Mouse (Mus musculus) layer of hippocampus, adult 18-20 months (tissue): ENCODE results near the gene Tecpr1. TPM values are rescaled to one million over a fixed set of nuclear protein-coding genes. Genes with fewer than 3 reads are reported as not detected.

Experiments
- DNase-seq, 2 experiments: peaks; one replicate each; pipeline ENCODE4 v3.0.0; 2022; ENCODE audit warnings: low spot score in 2 of 2
- total RNA-seq, 2 experiments: library from RNA; stranded (reverse); gene quantifications; 2 replicates each; pipeline ENCODE4 v1.2.3; 2021

Gene Tecpr1
- total RNA-seq, 2 experiments from 2014 or later: 97.3 to 113 TPM

GRCm38 (mm10) chr5:144215992-144216391 lies 7.4 kb downstream of the Tecpr1 start:
- no peak for DNase-seq

GRCm38 (mm10) chr5:144214453-144214852 lies 9.0 kb downstream of the Tecpr1 start:
- DNase-seq: peak in 1 of 2 experiments; percentile 35

GRCm38 (mm10) chr5:144207478-144207877 lies 15.9 kb downstream of the Tecpr1 start:
- DNase-seq: peak in 1 of 2 experiments; percentile 71

GRCm38 (mm10) chr5:144206069-144206468 lies 17.3 kb downstream of the Tecpr1 start:
- no peak for DNase-seq

GRCm38 (mm10) chr5:144204911-144205310 lies 18.5 kb downstream of the Tecpr1 start:
- no peak for DNase-seq

GRCm38 (mm10) chr5:144204303-144204702 lies 19.1 kb downstream of the Tecpr1 start:
- DNase-seq: no peak

- DNase-seq: no peak
Observed at GRCm38 (mm10) chr5:144203398-144203959, 19.9 kb downstream of the Tecpr1 start.

- no peak for DNase-seq
Observed at GRCm38 (mm10) chr5:144202430-144202829, 21.0 kb downstream of the Tecpr1 start.

GRCm38 (mm10) chr5:144200616-144201015 lies 22.8 kb downstream of the Tecpr1 start:
- DNase-seq: no peak

- no peak for DNase-seq
Observed at GRCm38 (mm10) chr5:144195567-144195966, 27.8 kb downstream of the Tecpr1 start.

GRCm38 (mm10) chr5:144194416-144194815 lies 29.0 kb downstream of the Tecpr1 start:
- no peak for DNase-seq

- no peak for DNase-seq
Observed at GRCm38 (mm10) chr5:144192673-144193072, 30.7 kb downstream of the Tecpr1 start.

GRCm38 (mm10) chr5:144191026-144191425 lies 32.4 kb downstream of the Tecpr1 start:
- no peak for DNase-seq

- no peak for DNase-seq
Observed at GRCm38 (mm10) chr5:144189950-144190583, 33.3 kb downstream of the Tecpr1 start, which contains the start of gene Bhlha15. TSS of gene Bhlha15 (plus strand) at chr5:144190286.

GRCm38 (mm10) chr5:144189327-144189726 lies 34.1 kb downstream of the Tecpr1 start:
- DNase-seq: no peak

- DNase-seq: no peak
Observed at GRCm38 (mm10) chr5:144188422-144188821, 35.0 kb downstream of the Tecpr1 start.

- DNase-seq: no peak
Observed at GRCm38 (mm10) chr5:144184350-144185045, 38.9 kb downstream of the Tecpr1 start.

GRCm38 (mm10) chr5:144183647-144184335 lies 39.6 kb downstream of the Tecpr1 start:
- no peak for DNase-seq

- DNase-seq: no peak
Observed at GRCm38 (mm10) chr5:144183248-144183559, 40.2 kb downstream of the Tecpr1 start.

- DNase-seq: no peak
Observed at GRCm38 (mm10) chr5:144182542-144183247, 40.7 kb downstream of the Tecpr1 start.

- DNase-seq: no peak
Observed at GRCm38 (mm10) chr5:144181249-144181648, 42.2 kb downstream of the Tecpr1 start.
